Mouse (Mus musculus) heart, adult 9 months (tissue): ENCODE results near the gene Ushbp1.
A peak's percentile ranks its signal among the peaks of the same experiment; 100 is the strongest.
"Not testable (repeated sequence)": the region's sequence is repeated elsewhere in the genome, so short reads cannot be mapped to it uniquely, and the experiment has no call there.

Experiments
- DNase-seq, 2 experiments: peaks; one replicate each; pipeline ENCODE4 v3.0.0; 2022; ENCODE audit warnings: low spot score in 2 of 2

The Ushbp1 gene

DNA sequence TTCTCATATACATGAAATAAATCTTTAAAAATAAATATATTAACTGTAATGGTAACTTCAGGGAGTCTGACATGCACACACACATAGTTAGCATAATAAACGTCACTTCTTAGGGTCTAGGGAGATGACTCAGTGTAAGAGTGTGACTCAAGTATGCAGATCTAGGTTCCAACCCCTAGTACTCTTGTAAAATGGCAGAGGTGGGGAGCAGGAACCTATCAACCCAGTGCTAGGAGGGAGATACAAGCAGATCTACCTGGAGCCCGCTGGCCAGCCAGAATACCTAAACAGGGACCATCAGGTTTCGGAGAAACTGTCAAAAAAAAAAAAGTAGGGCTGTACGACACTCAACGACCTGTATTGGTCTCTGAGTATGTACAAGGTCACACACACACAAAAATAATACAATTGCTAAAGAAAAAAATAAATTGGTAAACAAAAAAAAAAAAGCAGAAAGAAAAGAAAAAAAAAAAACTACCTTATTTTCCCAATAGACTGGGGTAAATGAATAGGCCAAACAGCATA is 24.8 kb downstream of the Ushbp1 start:
- no peak for DNase-seq

DNA sequence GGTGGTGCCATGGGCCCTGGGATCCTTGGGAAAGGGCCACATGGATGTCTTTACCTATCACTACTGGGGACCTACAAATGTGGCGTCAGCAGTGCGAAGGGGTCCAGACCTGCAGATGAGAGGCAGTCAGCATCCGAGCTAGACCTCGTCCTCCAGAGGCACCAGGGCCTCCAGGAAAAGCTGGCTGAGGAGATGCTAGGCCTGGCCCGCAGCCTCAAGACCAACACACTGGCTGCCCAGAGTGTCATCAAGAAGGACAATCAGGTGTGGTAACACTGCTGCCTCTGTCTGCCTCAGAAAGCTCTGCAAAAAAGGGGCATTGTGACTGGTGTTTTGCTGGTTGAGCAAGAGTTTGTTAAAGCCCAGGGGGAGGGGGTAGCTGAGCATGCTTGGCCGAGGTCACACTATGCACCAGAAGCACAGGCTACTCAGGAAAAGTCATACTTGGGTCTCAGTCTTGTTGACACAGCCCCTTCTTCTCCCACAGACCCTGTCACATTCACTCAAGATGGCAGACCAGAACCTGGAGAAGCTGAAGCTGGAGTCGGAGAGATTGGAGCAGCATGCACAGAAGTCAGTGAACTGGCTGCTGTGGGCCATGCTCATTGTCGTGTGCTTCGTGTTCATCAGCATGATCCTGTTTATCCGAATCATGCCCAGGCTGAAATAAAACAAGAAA is 26.4 kb downstream of the Ushbp1 start:
- no peak for DNase-seq

GRCm38 (mm10) chr8:71368366-71368765 is 27.2 kb downstream of the Ushbp1 start:
- no peak for DNase-seq

DNA sequence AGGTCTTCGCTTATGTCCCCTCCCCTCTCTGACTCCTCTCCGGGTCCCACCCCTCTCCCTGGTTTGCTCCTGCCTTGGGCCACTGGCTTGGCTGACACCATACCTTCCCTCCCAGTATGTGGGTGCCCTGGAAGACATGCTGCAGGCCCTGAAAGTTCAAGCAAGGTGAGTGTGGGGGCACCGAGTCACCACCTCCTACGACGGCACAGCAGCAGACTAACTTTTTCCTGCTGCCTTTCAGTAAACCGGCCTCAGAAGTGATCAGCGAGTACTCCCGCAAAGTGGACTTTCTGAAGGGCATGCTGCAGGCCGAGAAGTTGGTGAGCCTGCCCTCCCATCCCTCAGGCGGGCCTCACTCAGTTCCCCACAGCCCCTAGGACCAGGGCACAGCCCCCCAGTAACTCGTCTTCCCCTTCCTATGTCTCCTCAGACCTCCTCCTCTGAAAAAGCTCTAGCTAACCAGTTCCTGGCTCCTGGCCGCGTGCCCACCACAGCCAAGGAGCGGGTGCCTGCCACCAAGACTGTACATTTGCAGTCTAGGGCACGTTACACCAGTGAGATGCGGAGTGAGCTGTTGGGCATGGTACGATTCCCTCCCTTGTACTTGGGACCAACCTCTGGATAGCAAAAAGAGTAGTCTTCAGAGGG is 27.9 kb downstream of the Ushbp1 start:
- no peak for DNase-seq

- DNase-seq: peak; percentile 95 to 97
Measured at GRCm38 (mm10) chr8:71366771-71367528, 28.7 kb downstream of the Ushbp1 start, which contains the start of gene Use1. Gene Use1 (plus strand): TSS chr8:71366848.

DNA sequence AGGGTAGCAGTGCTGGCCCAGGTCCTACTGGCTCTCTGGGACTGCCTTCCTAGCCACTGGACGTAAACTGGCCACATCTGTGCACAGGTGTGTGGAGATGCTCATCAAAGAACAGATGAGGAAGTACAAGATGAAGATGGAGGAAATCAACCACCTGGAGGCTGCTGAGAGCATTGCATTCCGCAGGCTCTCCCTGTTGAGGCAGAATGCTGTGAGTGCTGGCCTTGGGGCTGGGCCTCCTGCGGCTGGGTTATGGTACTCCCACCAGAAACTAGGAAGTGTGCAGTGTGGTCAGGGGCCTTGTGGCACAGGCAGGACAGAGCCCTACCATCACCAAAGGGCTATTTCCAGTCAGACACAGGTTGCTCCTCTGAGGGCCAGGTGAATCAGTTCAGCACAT is 37.6 kb downstream of the Ushbp1 start:
- no peak for DNase-seq

DNA sequence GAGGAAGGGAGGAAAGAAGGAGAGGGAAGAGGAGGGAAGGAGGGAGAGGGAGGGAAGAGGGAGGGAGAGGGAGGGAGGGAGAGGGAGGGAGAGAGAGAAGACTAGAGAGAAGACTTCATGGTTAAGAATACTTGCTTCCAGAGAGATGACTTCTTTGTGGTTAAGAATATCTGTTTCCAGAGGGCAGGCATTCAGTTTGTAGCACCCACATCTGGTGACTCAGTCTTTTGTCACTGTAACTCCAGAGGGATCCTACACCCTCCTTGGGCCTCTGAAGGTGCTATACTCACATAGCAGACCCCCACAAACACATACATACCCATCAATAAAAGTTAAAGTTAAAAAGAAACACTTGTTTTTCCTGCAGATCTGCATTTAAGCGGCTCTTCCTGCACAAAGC is 44.1 kb downstream of the Ushbp1 start:
- no peak for DNase-seq

- no peak for DNase-seq
Measured at GRCm38 (mm10) chr8:71351117-71351516, 44.5 kb downstream of the Ushbp1 start.

DNA sequence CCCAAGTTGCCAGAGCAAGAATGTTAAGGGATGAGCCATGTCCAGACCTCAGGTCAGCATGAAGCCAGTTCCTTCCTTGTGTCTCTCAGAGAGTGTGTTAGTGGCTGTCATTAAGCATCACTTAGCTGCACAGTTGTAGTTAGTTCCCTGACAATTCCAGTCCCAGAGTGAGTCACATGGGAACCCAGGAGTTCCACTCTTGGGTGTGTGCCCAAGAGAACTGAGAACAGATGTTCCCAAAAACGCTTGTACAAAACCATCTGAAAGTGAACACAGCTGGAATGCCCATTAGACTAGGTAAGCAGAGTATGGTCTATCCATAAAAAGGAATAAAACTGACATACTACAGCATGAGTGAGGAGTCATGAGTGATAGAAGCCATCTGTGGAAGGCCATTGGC is 49.0 kb downstream of the Ushbp1 start:
- DNase-seq: no peak

GRCm38 (mm10) chr8:71340625-71341024 is 55.0 kb downstream of the Ushbp1 start:
- no peak for DNase-seq

DNA sequence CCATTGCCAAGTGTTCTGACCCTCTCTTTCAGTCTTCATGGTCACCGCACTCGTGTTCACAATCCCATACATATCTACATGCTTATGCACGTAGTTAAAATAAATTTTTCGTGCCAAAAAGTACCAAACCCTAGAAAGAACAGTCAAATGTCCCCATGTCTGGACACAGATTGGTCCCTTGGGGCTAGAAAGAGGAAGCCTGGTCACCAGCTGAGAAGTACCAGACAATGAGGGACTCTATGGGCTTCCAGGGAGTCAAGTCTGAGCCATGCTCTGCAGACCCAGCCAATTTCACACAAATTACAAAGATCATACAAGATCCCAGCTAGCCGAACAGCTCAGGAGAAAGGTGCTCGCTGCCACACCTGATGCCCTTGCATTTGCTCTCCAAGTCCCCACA is 57.8 kb downstream of the Ushbp1 start:
- DNase-seq: not testable (repeated sequence)
